Mouse (Mus musculus): ENCODE data around the gene Rft1.

DNA sequence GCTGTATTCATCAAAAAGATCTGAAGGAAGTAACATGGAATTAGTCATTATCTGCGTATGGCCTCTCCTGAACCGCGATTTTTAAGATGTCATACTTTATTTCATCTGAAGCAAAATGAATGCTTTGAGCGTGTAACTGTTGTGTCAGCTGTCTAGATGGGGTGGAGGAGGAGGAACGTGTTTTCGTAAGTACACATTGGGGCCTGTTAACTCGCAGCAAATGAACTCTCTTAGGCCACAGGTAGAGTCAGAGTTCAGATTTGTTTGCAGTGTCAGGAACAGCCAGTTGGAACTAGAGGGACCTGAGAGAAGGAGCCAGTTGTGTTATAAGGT lies 62.8 kb downstream of the Rft1 start:
- TF ChIP-seq CHD2 (IDR thresholded peaks at IDR 0.05; ENCODE audit: low read depth, low read length) (no peak), MAFK (IDR thresholded peaks at IDR 0.05; ENCODE audit: insufficient read depth, low read depth, low read length) (no peak), ZC3H11A (IDR thresholded peaks at IDR 0.05; ENCODE audit: borderline replicate concordance, low read depth, low read length) (no peak)

All from ES-E14 (cell line).